Mouse (Mus musculus) spleen, postnatal 36 days (tissue): ENCODE data around the gene Prss48.
"Not testable (repeated sequence)": the region's sequence is repeated elsewhere in the genome, so short reads cannot be mapped to it uniquely, and the experiment has no call there.

Source experiments
- DNase-seq, 2 experiments: peaks; one replicate each; pipeline ENCODE4 v3.0.0; 2022; ENCODE audit warnings: low spot score in 2 of 2, mixed read lengths in 1 of 2

Gene Prss48

DNA sequence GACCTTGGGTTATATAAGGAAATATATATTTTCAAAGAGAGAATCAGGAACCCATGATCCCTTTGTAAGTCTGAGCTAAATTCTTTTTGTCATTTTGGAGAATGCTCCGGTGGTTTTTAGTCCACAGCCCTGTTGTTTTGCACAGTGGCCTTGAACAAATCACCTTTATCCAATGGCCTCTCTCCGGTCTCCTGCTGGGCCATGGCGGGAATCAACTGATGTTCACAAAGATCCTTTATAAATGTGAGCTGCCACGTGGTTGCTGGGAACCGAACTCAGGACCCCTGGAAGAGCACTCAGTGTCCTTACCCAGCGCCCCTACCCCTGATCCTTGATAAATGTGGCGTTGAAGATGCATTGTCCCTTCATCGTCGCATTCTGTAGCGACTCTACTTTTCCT is 2.5 kb upstream of the Prss48 start:
- DNase-seq = no peak

DNA sequence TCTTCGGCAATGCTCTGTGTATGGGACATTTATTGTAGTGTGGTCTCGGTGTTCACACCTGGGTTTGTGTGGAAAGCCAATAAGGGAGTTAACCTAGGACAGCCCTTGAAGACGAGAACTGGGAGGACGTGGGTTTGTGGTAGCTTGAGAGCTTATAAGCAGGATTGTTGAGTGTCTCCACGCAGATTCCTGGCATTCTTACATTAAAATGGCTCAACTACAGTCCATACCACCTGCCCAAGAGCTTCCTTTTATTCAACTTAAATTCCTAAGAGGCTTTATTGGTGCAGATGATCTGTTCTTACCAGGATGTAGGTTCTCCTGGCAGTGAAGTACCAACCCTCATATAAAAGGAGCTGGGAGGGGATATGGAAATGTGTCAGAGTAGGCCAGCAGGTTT is 649 bp upstream of the Prss48 start:
- no peak for DNase-seq

DNA sequence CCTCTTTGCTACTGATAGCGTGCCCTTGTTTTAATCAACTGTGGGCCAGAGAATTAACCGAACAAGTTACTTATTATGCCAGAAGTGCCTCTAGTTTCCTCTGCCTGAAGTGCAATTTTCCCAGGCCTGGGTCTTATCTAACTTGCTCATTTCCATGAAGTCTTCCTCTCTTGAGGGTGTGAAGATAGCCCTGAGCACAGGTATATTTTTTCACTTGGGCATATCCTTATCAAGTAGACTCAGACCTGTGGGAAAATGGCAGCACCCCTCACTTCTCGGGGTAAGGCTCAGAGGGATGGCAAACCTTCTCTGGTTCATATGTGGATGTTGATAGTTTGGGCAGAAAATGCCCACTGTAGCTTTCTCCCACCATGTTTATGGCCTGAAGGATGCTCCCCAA is 1.0 kb downstream of the Prss48 start:
- DNase-seq = no peak

- DNase-seq = no peak
These were observed 7.6 kb downstream of the Prss48 start for GRCm38 (mm10) chr3:85994645-85995044.

- DNase-seq = no peak
These were observed 8.5 kb downstream of the Prss48 start for GRCm38 (mm10) chr3:85993744-85994143.

GRCm38 (mm10) chr3:85991802-85992156 is 10.5 kb downstream of the Prss48 start:
- no peak for DNase-seq

GRCm38 (mm10) chr3:85991140-85991801 is 11.0 kb downstream of the Prss48 start:
- DNase-seq = no peak

DNA sequence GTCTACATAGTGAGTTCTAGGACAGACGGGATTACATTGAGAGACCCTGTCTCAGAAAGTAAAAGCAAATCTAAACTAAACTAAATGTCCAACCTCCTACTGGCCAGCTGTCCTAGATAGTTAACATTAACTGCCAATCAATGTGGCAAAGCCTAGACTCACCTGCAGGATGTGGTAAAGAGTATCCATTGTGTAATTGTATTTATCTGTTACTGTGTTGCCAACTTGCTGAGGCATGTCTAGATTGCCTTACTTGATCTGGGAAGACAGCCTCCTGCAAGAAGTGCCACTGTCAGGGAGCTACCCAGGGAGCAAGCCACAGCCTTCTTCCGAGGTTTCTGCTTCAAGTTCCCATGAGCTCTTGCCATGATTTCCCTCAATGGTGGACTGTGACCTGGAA is 15.1 kb downstream of the Prss48 start:
- no peak for DNase-seq

DNA sequence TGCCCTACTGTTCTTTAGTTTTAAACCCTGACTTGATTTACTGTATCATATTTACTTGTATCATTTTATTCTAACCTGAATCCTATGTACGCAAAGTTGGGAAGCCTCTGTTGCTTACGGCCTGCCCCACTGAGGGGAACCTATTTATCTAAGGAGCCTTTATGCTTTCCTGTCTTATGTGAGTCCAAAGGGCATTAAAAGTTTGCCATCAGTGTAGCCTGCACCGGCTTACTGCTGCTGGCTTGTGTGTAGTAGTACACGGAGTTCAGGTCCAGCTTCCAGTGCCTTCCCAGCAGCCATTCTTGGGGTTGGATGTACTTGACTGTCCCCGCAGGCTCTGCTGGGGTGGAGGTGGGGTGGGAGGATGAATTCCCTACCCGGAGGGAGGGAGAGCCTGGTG is 17.8 kb downstream of the Prss48 start:
- DNase-seq = no peak

DNA sequence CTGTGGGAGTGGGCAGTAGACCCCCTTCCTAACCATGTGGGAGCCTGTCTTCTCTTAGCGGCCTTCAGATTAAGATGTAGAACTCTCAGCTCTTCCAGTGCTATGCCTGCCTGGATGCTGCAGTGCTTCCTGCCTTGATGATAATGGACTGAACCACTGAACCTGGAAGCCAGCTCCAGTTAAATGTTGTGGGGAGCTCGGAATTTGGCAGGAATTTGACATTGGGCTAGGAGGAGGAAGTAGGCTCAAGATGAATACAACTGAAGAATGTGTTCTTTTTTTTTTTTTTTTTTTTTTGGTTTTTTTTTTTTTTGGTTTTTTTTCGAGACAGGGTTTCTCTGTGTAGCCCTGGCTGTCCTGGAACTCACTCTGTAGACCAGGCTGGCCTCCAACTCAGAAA is 20.5 kb downstream of the Prss48 start:
- not testable (repeated sequence) for DNase-seq

GRCm38 (mm10) chr3:85980036-85980435 is 22.3 kb downstream of the Prss48 start:
- DNase-seq = no peak

- no peak for DNase-seq
These were observed 27.8 kb downstream of the Prss48 start for GRCm38 (mm10) chr3:85974451-85974850.

DNA sequence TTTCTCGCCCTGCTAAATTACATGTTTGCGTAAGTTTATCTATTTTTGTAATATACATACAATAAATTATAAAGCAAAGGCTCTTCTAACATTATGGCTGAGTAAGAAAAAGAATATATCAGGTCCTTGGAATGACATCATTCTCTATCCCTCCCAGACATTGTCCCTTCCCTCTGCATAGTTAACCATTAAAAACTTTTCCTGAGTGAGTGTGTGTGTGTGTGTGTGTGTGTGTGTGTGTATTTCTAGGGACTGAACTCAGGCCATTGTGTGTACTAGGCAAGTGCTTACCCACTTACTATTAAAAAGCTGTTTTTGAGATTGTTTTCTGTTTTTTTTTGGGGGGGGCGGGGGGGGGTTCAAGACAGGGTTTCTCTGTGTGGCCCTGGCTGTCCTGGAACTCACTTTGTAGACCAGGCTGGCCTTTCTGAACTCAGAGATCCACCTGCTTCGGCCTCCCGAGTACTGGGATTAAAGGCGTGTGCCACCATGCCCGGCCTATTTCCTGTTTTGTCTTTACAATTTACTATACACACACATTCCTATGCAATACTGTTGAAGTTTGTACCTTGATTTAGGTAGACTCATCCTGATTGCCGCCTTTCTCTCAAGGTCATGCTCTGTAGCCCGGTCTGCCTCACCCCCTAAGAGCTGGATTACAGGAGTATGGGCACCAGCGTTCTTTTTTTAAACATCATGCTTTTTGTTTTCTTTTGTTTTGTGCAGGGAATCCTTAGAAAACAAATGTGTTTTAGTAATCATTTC is 28.7 kb downstream of the Prss48 start:
- no peak for DNase-seq

DNA sequence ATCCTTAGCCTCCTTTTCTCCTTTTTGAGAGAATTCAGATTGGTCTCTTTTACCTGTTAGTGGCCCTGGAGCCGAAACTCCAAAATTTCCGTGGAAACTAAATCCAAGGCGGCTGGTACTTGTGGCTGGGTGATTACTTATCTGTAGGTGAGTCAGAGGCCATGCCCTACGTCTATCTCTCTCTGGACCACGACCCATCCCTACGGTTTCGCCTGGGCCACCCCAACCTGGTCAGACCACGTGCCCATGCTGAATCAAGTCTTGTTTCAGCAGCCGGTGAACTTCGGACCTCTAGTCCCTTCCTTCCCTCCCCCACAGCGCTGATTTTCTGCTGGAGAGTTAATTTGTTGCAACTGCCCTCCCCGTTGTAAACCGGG is 30.7 kb downstream of the Prss48 start:
- DNase-seq = no peak

- DNase-seq = peak; percentile 18 to 22
These were observed 31.3 kb downstream of the Prss48 start, which contains the start of gene Sh3d19 for GRCm38 (mm10) chr3:85970742-85971598. TSS of gene Sh3d19 (plus strand) at chr3:85971109.

DNA sequence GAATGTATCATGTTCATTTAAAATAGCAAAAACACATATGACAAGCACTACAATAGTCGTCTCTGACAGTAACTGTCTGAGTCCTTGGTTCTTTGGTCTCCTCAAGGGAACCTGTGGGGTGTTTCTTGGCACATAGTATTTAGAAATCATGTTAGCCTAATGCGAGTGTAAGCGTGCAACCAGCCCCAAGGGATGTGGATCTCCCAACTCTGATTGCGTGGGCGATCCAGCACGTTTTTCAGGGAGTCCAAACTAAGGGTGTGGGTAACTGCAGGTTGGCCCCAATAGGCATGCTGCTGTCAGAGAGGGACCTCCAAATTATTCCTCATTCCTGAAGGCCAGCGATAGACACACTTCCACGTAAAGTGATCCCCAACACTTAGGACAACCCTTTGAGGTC is 33.3 kb downstream of the Prss48 start:
- DNase-seq = no peak

DNA sequence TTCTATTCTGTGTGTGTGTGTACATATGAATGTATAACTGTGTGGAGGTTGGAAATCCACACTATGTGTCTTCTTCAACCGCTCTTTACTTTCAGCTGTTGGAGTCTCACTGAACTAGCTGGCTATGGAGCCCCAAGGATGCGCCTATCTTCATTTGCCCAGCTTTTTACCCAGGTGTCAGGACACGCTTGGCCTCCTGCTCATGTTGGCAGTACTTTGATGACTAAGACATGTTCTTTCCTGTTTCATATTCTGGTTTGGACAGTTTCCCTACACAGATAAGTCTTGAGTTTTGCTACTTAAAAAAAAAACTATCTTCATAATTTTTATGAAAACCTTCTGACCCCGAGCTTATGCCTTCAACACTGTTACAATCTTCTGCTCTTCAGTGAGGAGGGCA is 36.8 kb downstream of the Prss48 start:
- DNase-seq = no peak

GRCm38 (mm10) chr3:85961134-85961533 is 41.2 kb downstream of the Prss48 start:
- DNase-seq = no peak

DNA sequence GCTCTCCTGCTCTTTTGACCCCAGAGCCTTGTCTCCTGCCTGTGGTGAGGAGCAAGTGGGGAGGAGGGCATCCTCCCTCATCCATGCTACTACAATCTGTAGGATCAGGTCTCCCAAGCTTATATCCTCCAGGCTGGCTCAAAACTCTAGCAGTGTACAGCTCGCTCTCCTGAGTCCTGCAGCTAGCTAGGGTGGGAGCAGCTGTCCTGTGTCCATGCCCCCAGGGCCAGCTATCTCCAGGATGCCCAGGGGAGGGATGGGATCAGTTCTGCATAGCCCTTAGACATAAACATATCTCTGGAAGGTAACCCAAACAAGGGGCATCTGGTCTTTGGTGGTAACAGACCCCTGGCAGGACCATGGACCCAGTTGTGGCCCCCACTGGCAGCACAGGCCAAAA is 42.6 kb downstream of the Prss48 start:
- DNase-seq = no peak

DNA sequence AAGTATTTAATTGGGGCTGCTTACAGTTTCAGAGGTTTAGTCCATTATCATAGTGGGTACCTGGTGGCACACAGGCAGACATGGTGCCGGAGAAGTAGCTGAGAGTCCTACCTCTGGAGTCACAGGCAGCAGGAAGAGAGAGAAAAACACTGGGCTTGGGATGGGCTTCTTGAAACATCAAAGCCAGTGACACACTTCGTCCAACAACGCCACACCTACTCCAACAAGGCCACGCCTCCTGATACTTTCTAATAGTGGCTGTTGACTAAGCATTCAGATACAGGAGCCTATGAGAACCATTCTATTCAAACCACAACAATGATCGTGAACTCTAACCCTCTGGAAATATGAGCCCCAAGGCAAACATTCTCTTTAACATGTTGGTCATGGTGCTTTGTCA is 46.6 kb downstream of the Prss48 start:
- DNase-seq = no peak

GRCm38 (mm10) chr3:85955269-85955668 is 47.0 kb downstream of the Prss48 start:
- no peak for DNase-seq

DNA sequence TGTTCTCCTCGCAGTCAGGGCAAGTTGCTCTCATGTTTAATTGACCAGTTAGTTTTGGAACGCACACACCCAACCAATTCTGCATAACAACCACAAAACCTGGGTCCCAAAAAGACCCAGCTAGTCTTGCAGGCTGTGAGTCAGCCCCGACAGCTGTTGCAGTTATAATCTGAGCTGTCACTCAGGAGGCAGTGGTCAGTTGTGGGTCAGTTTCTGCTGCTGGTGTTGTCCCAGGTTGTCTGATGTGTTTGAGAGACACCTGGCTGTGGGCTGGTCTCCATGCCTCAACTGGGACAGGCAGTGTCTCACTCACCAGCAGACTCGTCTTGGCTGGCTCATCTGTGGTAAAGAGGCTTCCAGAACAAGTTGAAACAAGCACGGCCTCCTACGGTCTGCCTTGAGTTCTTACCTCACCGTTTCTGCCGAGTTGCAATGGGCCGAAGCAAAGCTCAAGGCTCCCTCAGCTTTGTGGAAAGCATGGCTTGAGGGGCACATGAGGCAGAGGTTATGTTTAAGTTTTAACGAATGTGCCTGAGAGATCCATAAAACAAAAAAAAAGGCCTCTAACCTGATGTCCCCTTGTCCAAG is 49.5 kb downstream of the Prss48 start:
- no peak for DNase-seq
